Mouse (Mus musculus) right cerebral cortex, postnatal 10 days (tissue): Measurements from ENCODE around the gene Abca3.
"Not testable (repeated sequence)": the region's sequence is repeated elsewhere in the genome, so short reads cannot be mapped to it uniquely, and the experiment has no call there.

Experiments used
- DNase-seq, 2 experiments: peaks; one replicate each; pipeline ENCODE4 v3.0.0; 2021; ENCODE audit warnings: low spot score in 2 of 2

Gene Abca3

DNA sequence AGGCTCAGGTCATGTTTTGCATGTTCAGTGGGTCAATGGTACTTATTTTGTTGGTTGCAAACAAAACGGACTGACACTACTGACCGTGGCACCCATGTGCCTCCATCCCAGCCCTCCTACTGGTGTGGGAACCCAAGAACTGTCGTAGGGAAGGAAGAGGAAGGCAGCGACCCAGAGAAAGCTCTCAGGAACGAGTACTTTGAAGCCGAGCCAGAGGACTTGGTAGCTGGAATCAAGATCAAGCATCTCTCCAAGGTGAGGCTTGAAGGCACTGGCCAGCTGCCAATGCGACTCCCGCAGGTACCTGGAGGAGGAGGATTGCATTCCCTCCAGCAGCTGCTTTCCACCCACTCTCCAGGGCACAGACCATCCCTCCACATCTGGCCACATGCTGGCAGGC, 32.0 kb downstream of the Abca3 start:
- DNase-seq: no peak

DNA sequence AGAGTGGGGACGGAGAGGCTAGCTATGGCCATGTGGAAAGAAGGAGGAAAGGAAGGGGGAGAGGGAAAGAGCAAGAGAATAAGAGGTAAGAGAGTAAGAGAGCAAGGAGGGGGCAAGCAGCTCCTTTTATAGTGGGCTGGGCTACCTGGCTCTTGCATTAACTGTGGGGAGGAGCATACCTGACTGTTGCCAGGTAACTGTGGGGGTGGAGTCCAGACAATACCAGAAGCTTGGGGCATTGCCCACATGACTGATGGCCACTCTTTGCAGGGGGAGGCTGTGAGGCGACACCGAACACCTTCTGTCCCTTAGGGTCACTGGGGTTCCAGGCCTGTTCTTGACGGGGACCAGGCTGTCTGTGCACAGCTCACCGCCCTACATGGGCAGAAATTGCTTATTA, 37.0 kb downstream of the Abca3 start:
- no peak for DNase-seq

DNA sequence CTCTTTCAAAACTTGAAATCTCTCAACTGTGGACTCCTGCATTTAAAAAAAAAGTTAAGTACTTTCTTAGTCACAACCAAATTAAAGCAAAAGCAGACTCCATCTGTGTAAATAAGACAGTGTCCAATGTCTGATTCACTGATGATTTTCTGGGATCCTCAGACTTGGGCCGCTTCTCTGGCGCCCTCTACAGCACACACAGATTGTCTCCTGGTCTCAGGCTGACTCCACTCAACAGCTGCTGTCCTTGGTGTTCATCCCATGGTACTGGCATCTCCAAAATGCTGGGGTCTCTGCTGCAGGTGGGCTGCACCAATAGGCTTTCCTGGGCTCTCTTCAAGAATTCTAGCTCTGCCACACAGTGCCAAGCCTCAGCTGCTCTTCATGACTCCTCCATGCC, 38.1 kb downstream of the Abca3 start:
- DNase-seq: peak; percentile 57 to 62

DNA sequence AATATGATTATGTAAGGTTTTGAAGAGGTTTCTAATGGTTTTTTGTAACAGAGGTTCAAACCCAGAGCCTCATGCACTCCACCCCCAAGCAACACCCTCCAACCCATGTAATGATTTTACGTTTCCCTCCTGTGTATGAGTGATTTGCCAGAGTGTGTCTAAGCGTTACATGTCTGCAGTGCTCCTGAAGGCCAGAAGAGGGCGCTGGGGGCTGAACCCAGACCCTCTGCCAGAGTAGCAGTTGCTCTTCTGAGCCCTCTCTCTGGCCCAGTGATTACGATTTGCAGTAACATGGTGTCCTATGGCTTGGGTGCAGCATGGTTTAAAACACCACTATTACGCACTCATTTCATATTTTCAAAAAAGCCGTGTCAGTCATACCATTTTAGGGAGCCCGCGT, 39.4 kb downstream of the Abca3 start:
- no peak for DNase-seq

DNA sequence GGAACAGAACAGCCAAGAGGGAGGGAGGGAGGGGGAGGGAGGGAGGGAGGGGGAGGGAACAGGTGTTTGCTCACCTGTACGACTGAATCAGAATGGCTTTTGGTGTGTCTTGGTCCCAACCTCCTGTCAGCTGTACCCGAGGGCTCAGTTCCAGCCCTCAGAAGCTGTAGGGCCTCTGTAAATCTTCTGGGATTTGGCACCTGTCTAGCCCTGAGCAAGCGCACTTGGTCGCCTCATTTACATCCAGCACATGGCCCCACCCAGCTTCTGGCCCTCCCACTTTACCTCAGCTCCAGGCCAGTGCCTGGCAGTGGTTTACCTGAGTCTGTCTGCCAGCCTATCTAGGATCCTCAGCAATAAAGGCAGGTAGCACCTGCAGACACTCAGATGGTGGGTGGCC, 41.8 kb downstream of the Abca3 start:
- DNase-seq: no peak

DNA sequence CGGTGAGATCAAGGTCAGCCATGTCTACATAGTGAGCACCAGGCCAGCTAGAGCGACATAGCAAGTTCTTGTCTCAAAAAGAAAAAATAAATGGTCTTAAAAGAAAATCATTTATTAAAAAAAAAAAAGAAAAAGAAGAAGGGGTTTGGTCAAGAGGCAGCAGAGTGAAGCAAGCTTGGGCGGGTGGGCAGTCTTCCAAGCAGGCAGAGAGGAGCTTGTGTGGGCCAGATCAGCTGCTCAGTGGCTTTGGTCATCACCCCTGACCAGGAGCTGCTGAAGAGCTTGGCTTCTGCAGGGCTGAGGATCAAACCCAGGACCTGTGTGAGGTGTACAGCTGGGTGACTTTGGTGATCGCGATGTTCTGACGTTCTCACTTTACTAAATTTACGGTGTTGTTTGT, 42.7 kb downstream of the Abca3 start:
- no peak for DNase-seq

DNA sequence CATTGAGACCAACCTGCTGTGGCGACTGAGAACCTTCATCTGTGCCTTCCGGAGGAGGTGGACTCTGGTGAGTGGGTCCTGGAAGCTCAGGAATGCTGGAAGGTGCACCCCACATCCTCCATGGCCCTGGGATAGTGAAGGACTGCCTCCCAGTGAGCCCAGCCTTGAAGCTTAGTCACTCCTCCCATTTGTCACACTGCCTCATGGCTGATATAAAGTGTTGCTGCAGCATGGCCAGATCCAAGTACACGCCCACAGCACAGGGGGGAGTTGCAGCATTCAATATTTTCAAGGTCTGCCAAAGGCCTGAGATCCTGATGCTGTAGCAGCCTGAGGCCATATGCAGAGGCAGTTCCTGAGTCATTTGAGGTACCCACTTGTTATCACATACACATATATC, 50.6 kb downstream of the Abca3 start:
- DNase-seq: no peak

DNA sequence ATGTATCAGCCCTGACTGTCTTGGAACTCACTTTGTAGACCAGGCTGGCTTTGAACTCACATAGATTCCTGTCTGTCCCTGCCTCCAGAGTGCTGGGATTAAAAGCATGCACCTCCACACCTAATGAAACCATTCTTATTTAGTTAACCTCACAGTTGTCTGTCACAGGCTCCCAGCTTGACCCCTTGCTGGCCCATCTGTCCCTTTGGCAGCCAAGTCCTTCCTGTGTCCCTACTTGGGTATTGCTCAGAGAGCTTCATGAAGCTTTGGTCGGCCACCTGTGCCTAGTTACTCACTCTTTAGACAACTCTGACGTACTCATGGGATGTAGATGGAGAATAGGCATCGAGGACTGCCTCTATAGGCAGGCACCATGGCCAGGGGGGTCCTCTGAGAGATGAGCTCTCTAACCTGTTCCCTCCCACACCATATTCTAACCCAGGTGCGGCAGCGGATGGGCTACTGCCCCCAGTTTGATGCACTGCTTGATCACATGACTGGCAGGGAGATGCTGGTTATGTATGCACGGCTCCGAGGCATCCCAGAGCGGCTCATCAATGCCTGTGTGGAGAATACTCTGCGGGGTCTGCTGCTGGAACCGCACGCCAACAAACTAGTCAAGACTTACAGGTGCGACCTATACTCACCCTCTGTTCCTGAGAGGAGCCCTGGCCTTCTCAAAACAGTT, 55.5 kb downstream of the Abca3 start:
- DNase-seq: no peak

DNA sequence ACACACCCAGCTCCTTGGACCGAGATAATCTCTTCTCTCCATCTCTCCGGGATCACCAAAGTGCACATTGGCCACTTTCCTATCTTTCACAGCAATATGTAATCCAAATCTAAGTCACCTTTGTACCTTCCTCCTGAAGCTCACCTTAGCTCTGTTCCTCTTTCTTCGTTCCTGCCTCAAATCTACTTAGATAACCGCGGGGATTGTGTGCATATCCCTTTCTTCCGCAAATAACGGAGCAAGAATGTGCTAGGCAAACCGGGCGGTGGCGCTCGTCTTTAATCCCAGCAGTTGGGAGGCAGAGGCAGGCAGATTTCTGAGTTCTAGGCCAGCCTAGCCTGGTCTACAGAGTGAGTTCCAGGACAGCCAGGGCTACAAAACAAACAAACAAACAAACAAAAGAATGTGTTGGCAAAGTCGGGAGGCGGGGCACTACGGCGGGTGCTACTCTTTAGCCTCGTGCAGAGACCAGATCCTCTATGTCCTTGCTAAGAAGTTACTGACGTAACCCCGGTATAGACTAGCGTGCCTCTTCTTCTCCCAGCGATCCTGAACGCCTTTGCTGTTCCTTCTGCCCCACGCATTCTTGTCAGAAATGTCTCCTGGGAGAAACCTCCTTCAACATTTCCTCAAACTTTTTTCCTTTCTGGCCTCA, 61.9 kb downstream of the Abca3 start:
- no peak for DNase-seq

DNA sequence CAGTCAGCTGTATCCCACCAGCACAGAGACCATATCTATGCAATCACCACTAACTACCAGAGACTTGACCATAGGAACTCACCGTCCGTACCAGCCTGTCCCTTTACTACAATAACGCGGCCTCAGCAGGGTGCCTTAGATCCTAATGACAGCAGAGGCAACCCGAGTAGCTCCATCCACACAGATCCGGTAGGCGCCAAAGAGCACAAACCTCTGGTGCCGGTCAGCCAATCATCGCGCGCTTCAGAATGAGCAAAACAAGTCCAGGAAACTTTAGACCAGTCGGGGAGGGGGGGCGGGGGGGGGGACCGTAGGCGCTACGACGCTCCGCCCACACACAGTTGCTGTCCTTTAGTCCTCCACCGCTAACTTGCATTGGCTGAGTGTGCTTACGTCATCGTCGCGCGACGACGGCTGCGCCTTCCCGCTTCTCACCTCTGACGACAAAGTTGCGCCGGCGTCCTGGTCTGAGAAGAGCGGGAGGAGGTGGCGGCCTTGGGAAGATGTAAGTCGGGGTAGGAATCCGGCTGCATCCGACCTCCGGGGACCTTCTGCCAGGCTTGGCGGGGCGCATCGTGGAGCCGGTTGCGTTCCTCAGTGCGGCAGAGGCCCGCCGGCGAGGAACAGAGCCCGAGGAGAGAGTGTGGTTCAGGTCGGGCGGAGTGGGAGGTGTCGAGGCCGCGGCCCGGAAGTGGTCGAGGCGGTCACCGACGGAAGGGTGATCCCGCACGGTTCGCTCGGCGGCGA, 62.7 kb downstream of the Abca3 start, which contains the start of gene Rnps1:
Rnps1 (plus strand) TSS at position 336 of the 747 bp plus-strand sequence.
- DNase-seq: peak; percentile 97 to 98

DNA sequence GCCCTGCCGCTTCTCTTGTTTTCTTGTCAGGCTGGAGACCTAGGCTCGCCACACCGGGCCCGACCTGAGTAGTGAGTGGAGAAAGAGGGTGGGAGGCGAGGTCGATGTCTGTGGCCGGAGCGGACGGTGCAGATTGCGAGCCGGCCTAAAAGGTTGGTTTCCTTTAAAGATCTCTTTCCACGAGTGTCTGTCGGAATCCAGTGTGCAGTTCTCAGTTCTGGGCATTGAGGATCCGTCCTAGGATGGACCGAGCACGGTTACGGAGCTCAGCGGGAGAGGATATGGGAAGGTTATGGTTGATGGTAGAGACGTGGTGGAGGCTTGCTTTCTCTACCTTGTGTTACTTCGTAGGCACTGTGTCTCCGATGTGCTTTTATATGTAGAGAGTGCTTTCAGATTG, 63.3 kb downstream of the Abca3 start:
- no peak for DNase-seq

DNA sequence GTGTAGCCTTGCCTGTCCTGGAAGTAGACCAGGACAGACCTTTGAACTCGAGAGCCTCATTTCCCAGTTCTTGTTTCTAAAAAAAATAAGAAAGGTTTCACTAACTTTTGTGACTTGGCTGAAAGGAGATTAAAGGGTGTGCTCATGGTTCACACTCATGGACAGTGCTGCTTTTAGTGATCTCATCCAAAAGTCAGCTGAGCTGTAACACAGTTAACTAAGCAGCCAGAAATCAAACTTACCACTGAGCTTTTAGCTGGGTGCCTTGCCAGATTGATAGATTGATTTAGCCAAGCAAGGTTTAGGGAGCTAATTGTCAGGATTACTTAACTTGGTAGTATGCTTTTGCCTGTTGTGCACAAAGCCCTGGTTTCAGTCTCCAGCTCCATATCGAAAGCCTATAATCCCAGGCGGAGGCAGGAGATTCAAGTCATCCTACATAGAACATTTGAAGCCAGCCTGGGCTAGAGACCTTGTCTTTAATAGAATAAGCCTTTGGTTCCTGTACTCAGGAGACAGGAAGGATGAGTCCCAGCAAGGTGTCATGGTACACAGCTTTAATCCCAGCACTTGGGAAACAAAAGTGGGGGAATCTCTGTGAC, 64.4 kb downstream of the Abca3 start:
- no peak for DNase-seq

DNA sequence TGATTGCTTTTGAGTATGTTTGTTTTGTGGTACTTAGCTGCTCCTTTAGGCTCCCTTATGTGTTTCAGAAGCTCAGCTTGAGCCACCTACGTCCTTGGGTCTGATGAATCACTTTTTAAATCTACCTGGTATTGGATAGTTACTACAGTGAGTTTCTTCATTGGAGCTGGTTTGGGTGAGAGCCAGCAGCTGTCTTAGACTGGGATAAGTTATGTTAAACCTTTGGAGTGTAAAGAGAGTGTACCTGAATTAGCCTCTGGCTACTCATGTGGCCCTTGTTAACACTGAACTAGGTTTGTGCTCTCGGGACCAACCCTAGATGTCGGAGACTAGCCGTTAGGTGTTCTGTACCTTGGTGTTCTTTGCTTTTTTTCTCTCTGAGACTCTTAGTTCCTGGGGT, 71.4 kb downstream of the Abca3 start:
- no peak for DNase-seq

DNA sequence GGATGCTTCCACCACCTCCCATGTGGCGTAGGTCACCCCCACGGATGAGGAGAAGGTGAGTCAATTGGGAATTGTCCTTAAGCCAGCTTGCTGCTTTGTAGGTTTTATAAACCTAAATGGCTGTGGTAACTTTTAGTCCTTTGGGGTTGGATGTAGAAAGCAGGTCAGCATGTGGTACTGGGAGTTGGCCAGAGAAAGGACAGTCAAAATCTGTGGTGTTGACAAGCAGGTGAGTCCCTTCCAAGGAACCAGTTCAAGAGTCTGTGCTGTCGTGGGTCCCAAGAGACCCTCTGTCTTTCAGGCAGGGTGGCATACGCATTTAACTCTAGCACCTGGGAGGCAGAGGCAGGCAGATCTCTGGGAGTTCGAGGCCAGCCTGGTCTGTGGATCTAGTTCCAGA, 72.7 kb downstream of the Abca3 start:
- DNase-seq: no peak

DNA sequence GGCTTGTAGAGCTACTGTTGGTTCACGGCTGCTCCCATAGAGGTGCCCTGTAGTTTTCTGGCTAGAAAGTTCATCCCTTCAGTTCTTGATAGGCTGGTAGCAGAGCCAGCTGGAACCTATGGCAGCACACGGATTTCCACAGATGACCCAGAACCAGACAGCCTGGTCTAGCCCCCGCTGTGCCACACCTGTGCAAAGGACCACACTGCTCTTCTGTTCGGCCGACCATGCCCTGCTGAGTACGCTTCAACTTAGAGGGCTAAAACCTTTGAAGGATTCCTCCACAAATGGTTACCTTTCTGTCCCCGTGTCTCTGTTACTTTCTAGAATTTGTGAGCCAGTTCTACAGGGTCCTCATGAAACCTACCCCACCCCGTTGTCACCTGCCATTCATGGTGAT, 73.6 kb downstream of the Abca3 start:
- not testable (repeated sequence) for DNase-seq

DNA sequence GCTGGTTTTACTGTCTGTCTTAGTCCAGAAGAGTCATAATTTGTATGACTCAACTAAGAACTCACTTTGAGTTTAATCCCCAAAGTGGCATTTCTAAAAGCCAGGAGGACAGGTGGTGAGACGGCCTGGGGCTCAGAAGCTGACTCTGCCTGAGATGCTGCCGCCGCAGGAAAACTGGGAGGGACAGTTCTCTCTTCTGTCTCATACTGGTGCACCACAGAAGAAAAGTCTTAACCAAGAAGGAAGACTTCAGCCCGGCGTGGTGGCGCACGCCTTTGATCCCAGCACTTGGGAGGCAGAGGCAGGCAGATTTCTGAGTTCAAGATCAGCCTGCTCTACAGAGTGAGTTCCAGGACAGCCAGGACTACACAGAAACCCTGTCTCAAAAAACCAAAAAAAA, 74.2 kb downstream of the Abca3 start:
- DNase-seq: no peak

DNA sequence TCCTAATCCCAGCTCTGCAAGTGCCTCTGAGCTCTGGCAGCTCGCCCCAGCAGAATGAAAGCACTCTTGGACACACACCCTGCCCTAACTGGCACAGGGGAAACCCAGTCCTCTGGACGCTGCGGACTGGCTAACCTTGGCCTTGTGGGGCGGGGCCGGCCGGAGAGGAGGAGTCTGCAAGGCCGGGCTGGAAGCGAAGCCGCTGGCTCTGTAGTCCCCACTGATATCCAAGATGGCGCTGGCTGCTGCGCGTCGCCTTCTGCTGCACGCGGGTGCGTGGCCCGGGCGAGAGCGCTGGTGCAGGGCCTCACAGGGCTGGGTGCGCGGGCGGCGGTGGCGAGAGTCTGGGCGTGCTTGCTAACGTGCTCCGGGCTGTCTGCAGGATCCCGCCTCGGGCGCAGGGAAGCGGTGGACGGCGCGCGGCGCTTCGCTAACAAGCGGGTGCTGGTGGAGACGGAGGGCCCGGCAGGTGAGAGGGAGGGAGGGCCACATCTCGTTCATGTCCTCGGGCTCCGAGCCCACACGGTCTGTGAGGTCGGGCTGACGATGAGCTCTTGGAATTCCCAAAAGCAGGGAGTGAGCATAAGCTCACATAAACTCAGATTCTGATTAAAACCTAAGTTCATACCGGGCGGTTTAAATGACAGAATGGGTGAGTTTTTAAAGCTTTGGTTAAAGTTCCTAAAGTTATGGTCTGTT, 74.9 kb downstream of the Abca3 start, which contains the start of gene Eci1:
Eci1 (plus strand) TSS at position 171 of the 699 bp plus-strand sequence.
- DNase-seq: peak; percentile 94 to 95

DNA sequence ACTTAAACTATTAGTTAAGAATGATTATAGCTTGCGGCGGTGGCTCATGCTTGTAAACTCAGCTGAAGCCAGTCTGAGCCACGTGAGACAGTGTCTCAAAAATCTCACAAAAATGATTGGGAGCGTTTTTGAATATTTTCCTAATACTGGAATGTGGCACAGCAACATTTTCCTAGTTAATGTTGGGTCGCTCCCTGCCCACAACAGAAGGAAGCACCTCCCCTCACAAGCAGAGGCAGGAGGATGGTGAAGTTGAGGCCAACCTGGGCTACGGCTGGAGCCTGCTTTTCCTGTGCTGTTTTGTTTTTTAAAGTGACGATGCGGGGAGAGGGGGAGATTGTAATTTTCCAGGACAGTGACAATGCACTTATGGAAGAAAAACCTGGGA, 75.4 kb downstream of the Abca3 start:
- no peak for DNase-seq

DNA sequence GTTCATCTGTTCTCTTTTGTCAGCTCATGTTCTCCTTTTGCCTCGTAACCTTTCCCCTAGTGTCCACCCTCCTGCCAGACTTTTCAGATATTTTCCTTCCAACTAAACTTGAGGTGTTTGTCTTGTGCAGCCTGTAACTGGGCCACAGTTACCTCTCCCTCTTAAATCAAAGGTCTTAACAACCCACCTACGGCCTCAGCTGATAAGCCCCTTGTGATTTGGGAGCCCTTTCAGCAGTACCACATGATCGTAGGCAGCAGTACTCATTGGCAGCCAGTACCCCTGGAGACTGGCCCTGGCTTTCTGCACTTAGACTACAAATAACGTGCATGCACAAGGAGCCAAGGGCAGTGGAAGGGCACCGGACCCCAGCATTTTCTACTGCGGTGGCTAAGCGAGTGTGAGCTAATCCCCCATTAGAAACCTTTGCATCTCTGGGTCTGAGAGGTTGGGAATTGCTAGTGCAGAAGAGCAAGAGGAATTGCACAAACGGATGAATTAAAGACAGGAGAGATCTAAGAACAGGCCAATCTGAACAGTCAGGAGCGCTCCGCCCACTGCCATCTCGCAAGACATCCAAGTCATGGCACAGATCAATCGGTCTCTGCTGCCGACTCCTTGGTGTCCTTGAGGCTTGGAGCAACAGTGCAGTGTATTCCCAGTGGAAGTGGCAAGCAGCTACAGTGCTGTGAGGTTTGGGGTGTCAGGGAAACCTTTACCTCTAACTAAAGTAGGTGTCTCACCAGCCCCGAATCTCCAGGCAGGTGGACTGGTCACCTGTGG, 77.6 kb downstream of the Abca3 start:
- no peak for DNase-seq

DNA sequence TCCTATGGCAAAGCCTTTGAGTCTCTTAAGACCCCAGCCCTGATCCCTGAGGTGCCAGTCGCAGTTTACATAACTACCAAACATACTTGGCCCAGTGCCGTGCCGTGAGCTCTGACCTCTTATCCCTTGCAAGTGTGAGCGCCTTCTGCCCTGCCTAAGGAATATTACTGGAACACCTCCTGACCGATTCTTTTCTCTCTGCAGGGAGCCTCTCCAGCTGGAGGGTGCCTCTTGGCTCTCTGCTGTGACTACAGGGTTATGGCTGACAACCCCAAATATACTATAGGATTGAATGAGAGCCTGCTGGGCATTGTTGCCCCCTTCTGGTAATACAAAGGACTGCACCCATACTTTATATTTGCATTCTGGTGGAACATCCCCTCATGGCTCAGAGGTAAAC, 85.3 kb downstream of the Abca3 start:
- DNase-seq: peak in 1 of 2 experiments; percentile 34

DNA sequence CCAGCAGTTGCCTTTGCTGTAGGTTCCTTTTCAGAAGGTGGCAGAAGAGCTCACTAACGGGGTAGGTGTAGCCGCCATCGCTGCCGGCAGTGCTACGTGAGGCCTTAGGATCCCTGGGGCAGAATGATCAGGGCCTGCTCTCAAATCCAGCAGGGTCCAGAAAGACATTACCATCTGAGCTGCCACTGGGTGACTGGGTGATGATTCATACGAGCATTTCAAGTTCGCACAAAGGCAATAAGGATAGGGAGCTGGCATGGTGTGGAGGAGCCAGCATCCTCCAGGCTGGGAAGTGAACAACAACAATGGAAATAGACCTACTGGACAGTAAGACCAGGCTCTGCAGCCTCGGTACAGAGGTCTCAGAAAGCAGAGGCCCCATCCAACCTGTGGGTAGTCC, 88.6 kb downstream of the Abca3 start:
- peak in 1 of 2 experiments; percentile 16 for DNase-seq
